Mouse (Mus musculus) liver, adult 2 months (tissue): ENCODE results near the gene Olfr1137.

ENCODE experiments used
- CTCF ChIP-seq: fragments of 200-500 bp; IDR thresholded peaks from 2 replicates; pipeline ENCODE4 v1.5.1; 2011; ENCODE audit warnings: low read depth, low read length, control low read depth
- POLR2A ChIP-seq: fragments of 200-500 bp; IDR thresholded peaks from 2 replicates; pipeline ENCODE4 v1.6.1; 2011; ENCODE audit warnings: low read length, control low read depth; ENCODE audit not compliant: insufficient read depth; ENCODE audit errors: extremely low read depth

- TF ChIP-seq CTCF (no peak), POLR2A (no peak)
Measured at GRCm38 (mm10) chr2:87753891-87754290, 40.9 kb upstream of the Olfr1137 start, which contains the start of gene Olfr1141.
